Mouse (Mus musculus) midbrain, embryonic 11.5 days (tissue): ENCODE data around the gene Ccdc92b. TPM values are rescaled to one million over a fixed set of nuclear protein-coding genes. Genes with fewer than 3 reads are reported as not detected.

Experiments
- ATAC-seq: fragments of 200-750 bp; cut with Nextera tagmentation; 2 replicates; pipeline ENCODE4 v1.8.0; 2017; ENCODE audit warnings: moderate TSS enrichment, moderate library complexity; ENCODE audit not compliant: low FRiP score
- DNase-seq: peaks from one replicate; pipeline ENCODE4 v3.0.0; 2015; ENCODE audit warnings: low spot score; ENCODE audit errors: missing footprints
- H3K27ac ChIP-seq: fragments of 300-500 bp; sonication (generic); 2 replicates; pipeline ENCODE4 v1.5.1; 2014; ENCODE audit warnings: low read depth, low read length
- H3K27me3 ChIP-seq: fragments of 300-500 bp; sonication (generic); 2 replicates; pipeline ENCODE4 v1.6.1; 2014; ENCODE audit warnings: mild to moderate bottlenecking, low read length, moderate library complexity, mixed read lengths; ENCODE audit not compliant: control insufficient read depth, insufficient read depth
- H3K36me3 ChIP-seq: fragments of 300-500 bp; sonication (generic); 2 replicates; pipeline ENCODE4 v1.6.1; 2014; ENCODE audit warnings: mild to moderate bottlenecking, low read length, moderate library complexity, mixed read lengths; ENCODE audit not compliant: control insufficient read depth, insufficient read depth
- H3K4me1 ChIP-seq: fragments of 300-500 bp; sonication (generic); 2 replicates; pipeline ENCODE4 v1.6.1; 2014; ENCODE audit warnings: low read length; ENCODE audit not compliant: control insufficient read depth, insufficient read depth
- H3K4me2 ChIP-seq: fragments of 300-500 bp; sonication (generic); 2 replicates; pipeline ENCODE4 v1.6.1; 2014; ENCODE audit warnings: mild to moderate bottlenecking, moderate library complexity
- H3K4me3 ChIP-seq: fragments of 300-500 bp; sonication (generic); 2 replicates; pipeline ENCODE4 v1.5.1; 2014; ENCODE audit warnings: low read depth, low read length
- H3K9ac ChIP-seq: fragments of 300-500 bp; sonication (generic); 2 replicates; pipeline ENCODE4 v1.6.1; 2014; ENCODE audit warnings: low read length
- H3K9me3 ChIP-seq: fragments of 300-500 bp; sonication (generic); 2 replicates; pipeline ENCODE4 v1.6.1; 2016; ENCODE audit warnings: low read length; ENCODE audit not compliant: control insufficient read depth
- WGBS: fragments of 180-500 bp; shearing (Covaris S2); extraction: QIAGEN DNeasy Blood & Tissue Kit; methylation state at CpG from one replicate; pipeline ENCODE4 v1.1.7; 2014; 5-methylcytosine and 5-hydroxymethylcytosine counted together
- polyA plus RNA-seq: library from polyadenylated mRNA; unstranded; fragments of >200 nt; fragmentation: Nextera tagmentation; extraction: Ambion mirVana; gene quantifications from 2 replicates; pipeline ENCODE4 v1.2.1, GENCODE M21; 2014

Gene Ccdc92b
- polyA plus RNA-seq, 1 experiment from 2014 or later: 1.6 TPM

DNA sequence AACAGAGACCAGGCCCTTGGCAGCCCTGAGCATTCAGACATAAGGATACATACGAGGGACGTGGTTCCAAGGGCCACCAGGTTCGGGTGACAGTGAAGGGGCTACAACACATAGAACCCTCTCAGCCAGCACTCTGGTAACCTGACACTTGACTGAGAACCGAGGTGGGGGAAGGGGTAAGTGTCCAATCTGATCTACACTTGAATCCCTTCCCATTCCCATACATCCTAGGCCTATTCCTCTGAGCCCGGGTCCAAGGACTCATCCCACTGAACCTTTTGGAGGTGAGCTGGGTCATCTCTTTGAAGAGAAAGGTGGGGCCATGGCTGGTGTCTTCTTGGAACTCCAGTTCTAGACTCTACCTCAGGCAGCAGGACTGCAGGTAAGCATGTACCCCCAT is 9.3 kb upstream of the Ccdc92b start:
- no peak for ATAC-seq
- WGBS: 18% methylated on average over 5 of the region's 5 CpGs
- Histone ChIP-seq H3K4me1 (no peaks in the 10 kb centered on the region; the same call in 1 of the 2 replicates), H3K4me2 (peak overlapping the region; percentile 76; the same call in 1 of the 2 replicates), H3K27ac (no peak overlapping the region), H3K9ac (no peak overlapping the region), H3K27me3 (peaks cover 24% of the 10 kb centered on the region), H3K36me3 (no peaks in the 10 kb centered on the region), H3K4me3 (peak overlapping the region; percentile 39; the same call in 1 of the 2 replicates), H3K9me3 (no peaks in the 10 kb centered on the region)
- DNase-seq: peak; percentile 88

DNA sequence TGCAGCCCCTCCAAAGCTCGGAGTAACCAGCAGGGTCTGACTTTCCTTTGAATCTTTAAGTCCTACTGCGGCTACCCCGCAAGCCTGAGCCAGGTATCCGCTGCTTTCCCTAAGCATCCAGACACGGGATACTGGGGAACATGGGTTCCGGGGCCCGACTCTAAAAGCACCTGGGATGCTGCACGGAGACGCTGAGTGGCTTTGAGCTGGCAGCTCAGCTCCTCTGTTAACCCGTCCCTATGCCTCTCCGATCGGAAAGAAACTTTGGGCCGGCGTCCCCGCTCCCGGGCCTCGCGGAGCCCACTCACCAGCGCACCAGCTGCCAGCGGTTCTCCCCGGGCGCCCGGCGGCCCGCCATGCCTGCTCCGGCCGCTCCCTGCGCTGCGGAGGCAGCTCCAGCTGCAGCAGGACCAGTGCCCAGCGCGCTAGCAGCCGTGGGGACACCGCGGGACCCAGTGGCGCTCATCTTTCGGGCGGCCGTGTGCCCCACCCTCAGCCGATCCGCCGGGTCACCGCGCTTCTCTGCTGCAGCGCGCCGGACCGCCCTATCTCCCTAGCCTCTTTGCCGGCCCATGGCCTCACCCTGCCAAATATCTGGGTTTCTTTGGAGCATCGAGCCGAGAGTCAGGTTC is 8.7 kb upstream of the Ccdc92b start, which contains the start of gene Rap1gap2:
Gene Rap1gap2, minus strand, starts transcription at position 371 of the 632 bp plus-strand sequence.
- Histone ChIP-seq H3K9ac (peak within 1 kb of the TSS; percentile 48), H3K4me1 (no peaks in the 10 kb centered on the region; the same call in 1 of the 2 replicates), H3K4me2 (peak within 1 kb of the TSS; percentile 76), H3K9me3 (no peaks in the 10 kb centered on the region), H3K27ac (no peak within 1 kb of the TSS), H3K4me3 (peak within 1 kb of the TSS; percentile 39), H3K27me3 (peaks cover 24% of the 10 kb centered on the region), H3K36me3 (no peaks in the 10 kb centered on the region)
- 2% methylated on average over 40 of the region's 50 CpGs for WGBS
- ATAC-seq (peak; percentile 48; the same call in 1 of the 2 replicates), DNase-seq (peak; percentile 88)

DNA sequence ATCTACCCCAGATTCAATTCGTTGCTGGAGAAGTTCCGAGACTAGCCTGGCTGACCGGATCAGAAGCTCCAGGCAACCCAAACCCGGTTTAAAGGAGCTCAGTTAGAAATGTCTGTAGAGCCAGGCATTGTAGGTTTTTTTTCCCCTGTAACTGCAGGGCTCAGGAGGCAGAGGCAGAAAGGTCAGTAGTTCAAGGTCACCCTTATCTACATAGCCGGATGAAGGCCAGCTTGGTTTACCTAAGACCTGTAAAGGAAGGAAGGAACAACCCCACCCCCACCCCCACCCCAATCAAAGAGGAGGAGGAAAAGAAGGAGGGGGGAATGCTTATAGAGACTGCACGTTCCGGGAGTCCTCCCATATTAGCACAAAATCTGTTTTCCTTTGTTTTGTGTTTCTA is 8.0 kb upstream of the Ccdc92b start:
- Histone ChIP-seq H3K9me3 (no peaks in the 10 kb centered on the region), H3K36me3 (no peaks in the 10 kb centered on the region), H3K4me2 (peak overlapping the region; percentile 76; the same call in 1 of the 2 replicates), H3K27me3 (peaks cover 24% of the 10 kb centered on the region), H3K9ac (no peak overlapping the region), H3K27ac (no peak overlapping the region), H3K4me1 (no peaks in the 10 kb centered on the region; the same call in 1 of the 2 replicates), H3K4me3 (no peak overlapping the region)
- peak; percentile 82 for DNase-seq
- 24% methylated on average over 7 of the region's 7 CpGs for WGBS
- ATAC-seq: no peak

- WGBS: 74% methylated on average over 4 of the region's 4 CpGs
- no peak for ATAC-seq
Observed at GRCm38 (mm10) chr11:74613428-74613827, 6.0 kb upstream of the Ccdc92b start.

DNA sequence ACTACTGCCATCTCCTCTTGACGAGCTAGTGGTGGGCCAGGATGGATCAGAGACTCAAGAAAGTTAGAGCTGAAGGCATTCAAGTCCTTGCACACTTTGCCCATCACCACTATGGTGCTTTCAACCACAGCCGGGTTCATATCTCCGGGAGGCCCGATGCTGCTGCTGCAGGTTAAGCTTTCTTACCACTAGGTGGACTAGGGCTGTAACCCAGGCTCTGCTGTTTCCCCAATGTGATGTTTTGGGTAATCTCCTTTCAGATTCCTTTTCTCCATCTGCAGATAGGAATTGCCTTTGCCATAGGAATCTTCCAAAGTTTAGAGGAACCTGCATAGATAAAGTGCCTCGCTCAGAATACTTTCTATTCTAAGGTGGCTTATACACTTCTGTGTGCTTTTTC is 3.8 kb upstream of the Ccdc92b start:
- Histone ChIP-seq H3K4me3 (no peak overlapping the region), H3K27ac (no peak overlapping the region), H3K4me1 (peaks cover 3% of the 10 kb centered on the region), H3K36me3 (no peaks in the 10 kb centered on the region), H3K4me2 (no peak overlapping the region), H3K9me3 (no peaks in the 10 kb centered on the region), H3K9ac (no peak overlapping the region), H3K27me3 (peaks cover 27% of the 10 kb centered on the region)
- ATAC-seq (no peak), DNase-seq (peak; percentile 45)
- WGBS: 68% methylated on average over 5 of the region's 5 CpGs

More at GRCm38 (mm10) chr11:74613428-74613827, 6.0 kb upstream of the Ccdc92b start:
- Histone ChIP-seq H3K4me1 (no peaks in the 10 kb centered on the region; the same call in 1 of the 2 replicates), H3K4me3 (no peak overlapping the region), H3K27ac (no peak overlapping the region), H3K9me3 (no peaks in the 10 kb centered on the region), H3K36me3 (no peaks in the 10 kb centered on the region), H3K9ac (no peak overlapping the region), H3K27me3 (peaks cover 24% of the 10 kb centered on the region), H3K4me2 (no peak overlapping the region)
- DNase-seq: peak; percentile 54

DNA sequence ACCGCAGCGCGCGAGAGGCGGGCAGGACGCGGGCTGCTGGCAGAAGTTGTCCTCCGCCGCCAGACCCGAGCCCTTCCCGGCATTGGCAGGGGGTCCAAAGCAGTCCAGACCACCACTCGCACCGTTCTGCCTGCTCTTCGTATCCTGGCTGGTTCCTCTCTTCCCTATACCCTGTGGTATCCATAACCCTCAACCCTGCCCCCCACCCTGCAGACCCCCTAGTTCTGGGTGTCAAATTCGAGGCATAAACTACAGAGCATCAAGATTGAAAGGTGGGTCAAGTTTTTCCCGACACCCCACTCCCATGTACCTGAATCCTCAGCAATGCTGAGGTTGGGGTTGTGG is 523 bp downstream of the Ccdc92b start:
- no peaks in the 10 kb centered on the region for H3K9me3 ChIP-seq
- H3K27ac ChIP-seq: no peak overlapping the region
- H3K36me3 ChIP-seq: no peaks in the 10 kb centered on the region
- H3K4me2 ChIP-seq: peak overlapping the region; percentile 71
- 2% methylated on average over 16 of the region's 16 CpGs for WGBS
- ATAC-seq (no peak; the same call in none of the 2 replicates), DNase-seq (no peak)
- peaks cover 3% of the 10 kb centered on the region; the same call in 1 of the 2 replicates for H3K4me1 ChIP-seq
- H3K4me3 ChIP-seq: peak overlapping the region; percentile 50
- peaks cover 14% of the 10 kb centered on the region for H3K27me3 ChIP-seq
- H3K9ac ChIP-seq: peak overlapping the region; percentile 57

GRCm38 (mm10) chr11:74621974-74622669 is 2.7 kb downstream of the Ccdc92b start:
- WGBS: 81% methylated on average over 8 of the region's 8 CpGs
- H3K36me3 ChIP-seq: no peaks in the 10 kb centered on the region
- no peak overlapping the region for H3K9ac ChIP-seq
- no peak overlapping the region for H3K4me3 ChIP-seq
- ATAC-seq (no peak), DNase-seq (peak; percentile 53)
- no peak overlapping the region for H3K4me2 ChIP-seq
- H3K27me3 ChIP-seq: peaks cover 14% of the 10 kb centered on the region
- H3K27ac ChIP-seq: no peak overlapping the region
- peaks cover 3% of the 10 kb centered on the region; the same call in 1 of the 2 replicates for H3K4me1 ChIP-seq
- H3K9me3 ChIP-seq: no peaks in the 10 kb centered on the region

GRCm38 (mm10) chr11:74623693-74624092 is 4.3 kb downstream of the Ccdc92b start:
- H3K27ac ChIP-seq: no peak overlapping the region
- no peak overlapping the region for H3K9ac ChIP-seq
- H3K27me3 ChIP-seq: peaks cover 14% of the 10 kb centered on the region
- H3K36me3 ChIP-seq: no peaks in the 10 kb centered on the region
- H3K9me3 ChIP-seq: no peaks in the 10 kb centered on the region
- DNase-seq (peak; percentile 4), ATAC-seq (no peak)
- WGBS: 83% methylated on average over 6 of the region's 6 CpGs
- H3K4me2 ChIP-seq: no peak overlapping the region
- peaks cover 3% of the 10 kb centered on the region; the same call in 1 of the 2 replicates for H3K4me1 ChIP-seq
- no peak overlapping the region for H3K4me3 ChIP-seq

DNA sequence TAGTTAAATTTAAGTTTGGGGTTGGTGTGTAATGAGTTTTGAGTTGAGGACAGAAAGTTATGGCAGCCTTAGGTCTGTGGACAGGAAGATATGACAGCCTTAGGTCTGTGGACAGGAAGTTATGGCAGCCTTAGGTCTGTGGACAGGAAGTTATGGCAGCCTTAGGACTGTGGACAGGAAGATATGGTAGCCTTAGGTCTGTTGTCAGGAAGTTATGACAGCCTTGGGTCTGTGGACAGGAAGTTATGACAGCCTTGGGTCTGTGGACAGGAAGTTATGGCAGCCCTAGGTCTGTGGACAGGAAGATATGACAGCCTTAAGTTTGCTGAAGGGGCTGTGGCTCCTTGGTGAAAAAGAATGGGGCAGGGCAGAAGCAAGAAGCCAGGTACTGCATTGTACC is 5.9 kb downstream of the Ccdc92b start:
- H3K27ac ChIP-seq: no peak overlapping the region
- H3K27me3 ChIP-seq: peaks cover 5% of the 10 kb centered on the region
- peak; percentile 2 for DNase-seq
- H3K9ac ChIP-seq: no peak overlapping the region
- no peak for ATAC-seq
- H3K4me2 ChIP-seq: no peak overlapping the region
- no peak overlapping the region for H3K4me3 ChIP-seq
- H3K36me3 ChIP-seq: no peaks in the 10 kb centered on the region
- H3K9me3 ChIP-seq: no peaks in the 10 kb centered on the region
- no peaks in the 10 kb centered on the region for H3K4me1 ChIP-seq
